Mouse (Mus musculus) adrenal gland, adult (tissue): ENCODE measurements around the gene Olfr1259.
"Not testable (repeated sequence)": the region's sequence is repeated elsewhere in the genome, so short reads cannot be mapped to it uniquely, and the experiment has no call there.

Source experiments
- DNase-seq, 2 experiments: peaks; one replicate each; pipeline ENCODE4 v3.0.0; 2022 to 2023; ENCODE audit warnings: low spot score in 1 of 2; ENCODE audit not compliant: inconsistent age in 2 of 2

Olfr1259 gene

DNA sequence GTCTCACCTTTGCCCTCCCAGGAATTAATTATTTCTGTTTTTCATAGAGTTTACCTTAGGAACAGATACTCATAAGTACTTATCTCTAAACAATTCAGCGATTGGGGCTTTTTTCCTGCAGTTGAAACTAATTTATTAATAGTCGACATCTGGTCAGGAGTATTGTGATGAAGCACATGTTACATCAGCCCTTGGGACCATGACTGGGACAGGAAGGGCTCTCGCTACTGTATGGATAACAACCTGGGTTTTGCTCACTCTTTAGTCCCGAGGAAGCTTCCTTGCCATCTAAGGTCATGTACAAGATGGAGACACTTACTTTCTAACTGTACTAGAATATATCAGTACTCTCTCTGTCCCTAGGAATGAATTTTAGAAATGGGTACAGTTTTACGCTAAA is at the start of gene Olfr1259:
Gene Olfr1259, minus strand, starts transcription at position 101 of the 400 bp plus-strand sequence.
- no peak for DNase-seq

DNA sequence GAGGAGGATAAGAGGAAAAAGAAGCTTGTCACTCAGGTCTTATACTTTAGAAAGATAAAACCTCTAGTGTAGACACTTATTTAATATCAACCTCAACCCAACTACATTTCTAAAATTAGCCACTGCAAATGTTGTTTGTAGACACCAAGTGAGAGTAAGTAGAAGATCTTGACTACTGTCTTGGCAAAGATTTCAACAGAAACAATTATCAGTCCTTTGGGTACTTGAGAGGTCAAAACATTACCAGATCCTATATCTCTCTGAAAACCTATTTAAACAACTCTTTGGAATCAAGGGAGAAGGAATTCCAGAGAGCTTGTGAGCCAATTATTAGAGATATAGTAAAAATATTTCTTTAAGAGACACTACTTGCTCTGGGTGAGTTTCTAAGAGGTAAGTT is 42.5 kb upstream of the Olfr1259 start, which contains the start of gene Olfr1261:
Gene Olfr1261, plus strand, starts transcription at position 301 of the 400 bp plus-strand sequence.
- no peak for DNase-seq

DNA sequence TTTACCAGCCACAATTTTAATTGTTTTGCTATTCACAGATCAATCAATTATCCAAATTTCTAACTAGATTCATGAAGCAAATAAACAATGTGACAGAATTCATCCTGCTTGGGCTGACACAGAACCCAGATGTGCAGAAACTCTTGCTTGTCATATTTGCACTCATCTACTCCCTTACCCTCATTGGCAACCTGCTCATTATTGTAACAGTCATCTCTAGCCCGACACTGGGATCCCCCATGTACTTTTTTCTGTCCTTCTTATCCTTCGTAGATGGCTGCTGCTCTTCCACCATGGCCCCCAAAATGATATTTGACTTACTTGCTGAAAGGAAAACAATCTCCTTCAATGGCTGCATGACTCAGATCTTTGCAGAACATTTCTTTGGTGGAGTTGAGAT is 29.2 kb upstream of the Olfr1259 start:
- no peak for DNase-seq

GRCm38 (mm10) chr2:89974184-89974583 is 25.7 kb upstream of the Olfr1259 start, which contains the start of gene Olfr1260:
Olfr1260 (plus strand) TSS chr2:89974340.
- no peak for DNase-seq

DNA sequence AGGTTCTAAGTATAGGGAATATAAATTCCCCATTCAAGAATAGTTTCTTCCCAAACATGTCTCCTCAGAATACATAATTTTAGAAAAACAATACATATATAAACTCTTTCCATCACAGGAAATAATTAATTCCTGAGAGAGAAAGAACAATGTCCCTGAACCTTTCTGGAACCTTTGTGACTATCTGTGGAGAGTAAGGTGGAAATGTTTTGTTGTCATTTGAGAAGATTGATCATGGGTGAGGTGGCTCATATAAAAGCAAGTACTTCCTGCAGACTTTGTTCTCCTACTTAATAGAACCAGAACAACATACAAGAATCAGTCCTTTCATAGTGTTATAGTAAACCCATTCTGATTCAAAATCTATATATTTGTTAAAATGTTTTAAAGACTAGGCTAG is 21.5 kb downstream of the Olfr1259 start, which contains the start of gene Olfr1258:
Gene Olfr1258, plus strand, starts transcription at position 301 of the 400 bp plus-strand sequence.
- no peak for DNase-seq

DNA sequence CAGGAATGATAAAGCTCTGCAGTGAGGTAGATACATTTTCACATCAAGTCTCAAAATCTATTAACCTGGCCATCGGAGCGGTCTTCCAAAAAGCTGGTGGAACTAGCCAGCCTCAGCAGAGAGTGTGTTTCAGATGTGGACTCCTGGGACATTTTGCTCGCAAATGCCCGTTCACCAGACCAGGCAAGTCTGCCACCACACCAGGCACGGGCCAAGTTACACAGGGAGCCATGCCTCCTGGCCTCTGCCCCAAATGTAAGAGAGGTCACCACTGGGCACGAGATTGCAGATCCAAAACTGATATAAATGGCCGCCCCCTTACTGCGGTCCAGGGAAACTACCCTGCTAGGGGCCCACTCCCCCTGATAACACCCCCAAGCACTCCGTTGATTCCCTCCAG is 35.8 kb downstream of the Olfr1259 start:
- not testable (repeated sequence) for DNase-seq
